Mouse (Mus musculus) gastrocnemius, postnatal 25 days (tissue): Measurements from ENCODE around the gene Slc4a7. TPM values are rescaled to one million over a fixed set of nuclear protein-coding genes. Genes with fewer than 3 reads are reported as not detected.
"Not testable (repeated sequence)": the region's sequence is repeated elsewhere in the genome, so short reads cannot be mapped to it uniquely, and the experiment has no call there.

ENCODE experiments used
- DNase-seq: peaks from one replicate; pipeline ENCODE4 v3.0.0; 2022
- total RNA-seq, 2 experiments: library from RNA; stranded (reverse); gene quantifications; 1 replicate in 1 of 2; 2 replicates in 1 of 2; pipeline ENCODE4 v1.2.3; 2021

Slc4a7 gene
- total RNA-seq, 2 experiments from 2014 or later, result 8.1 to 10.0 TPM

GRCm38 (mm10) chr14:14800332-14800731 is 98.3 kb downstream of the Slc4a7 start:
- DNase-seq, result no peak

GRCm38 (mm10) chr14:14800810-14801209 is 98.7 kb downstream of the Slc4a7 start:
- no peak for DNase-seq

DNA sequence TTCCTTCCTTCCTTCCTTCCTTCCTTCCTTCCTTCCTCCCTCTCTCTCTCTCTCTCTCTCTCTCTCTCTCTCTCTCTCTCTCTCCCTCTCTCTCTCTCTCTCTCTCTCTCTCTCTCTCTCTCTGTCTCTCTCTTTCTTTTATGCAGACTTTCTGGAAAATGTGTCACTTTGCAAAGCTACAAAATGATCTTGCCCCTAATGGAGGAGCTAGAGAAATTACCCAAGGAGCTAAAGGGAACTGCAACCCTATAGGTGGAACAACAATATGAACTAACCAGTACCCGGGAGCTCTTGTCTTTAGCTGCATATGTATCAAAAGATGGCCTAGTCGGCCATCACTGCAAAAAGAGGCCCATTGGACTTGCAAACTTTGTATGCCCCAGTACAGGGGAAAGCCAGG is 101.0 kb downstream of the Slc4a7 start, which contains the start of gene Nek10:
Nek10 (plus strand) TSS at position 301 of the 400 bp plus-strand sequence.
- DNase-seq, result not testable (repeated sequence)

DNA sequence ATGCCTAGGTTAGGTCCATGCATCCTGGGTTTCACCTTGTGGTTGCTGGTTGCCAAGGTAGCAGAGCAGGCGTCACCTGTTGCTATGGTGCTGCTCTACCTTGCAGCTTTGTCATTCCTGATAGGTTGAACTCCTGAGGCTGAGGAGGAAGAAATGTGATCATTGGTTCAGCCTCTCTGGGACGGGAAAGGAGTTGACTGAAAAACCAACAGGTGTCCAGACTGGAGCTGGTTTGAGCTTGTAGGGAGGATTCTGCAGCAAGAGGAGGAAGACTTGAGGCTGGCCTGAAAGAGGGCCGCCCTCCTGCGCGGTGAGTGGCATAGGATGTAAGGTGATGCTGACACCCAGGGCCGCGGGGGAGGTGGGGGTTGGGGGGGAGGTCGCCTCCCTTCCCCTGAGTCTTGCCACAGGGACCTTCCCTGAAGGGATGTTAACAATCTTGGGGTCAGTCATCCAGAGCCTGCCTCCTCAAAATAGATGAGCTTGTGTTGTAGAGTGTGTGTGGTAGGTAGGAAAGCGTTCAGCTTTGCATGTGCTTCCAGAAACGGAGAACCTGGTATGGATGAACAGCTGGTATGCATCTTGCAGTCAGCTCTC is 101.9 kb downstream of the Slc4a7 start:
- no peak for DNase-seq

DNA sequence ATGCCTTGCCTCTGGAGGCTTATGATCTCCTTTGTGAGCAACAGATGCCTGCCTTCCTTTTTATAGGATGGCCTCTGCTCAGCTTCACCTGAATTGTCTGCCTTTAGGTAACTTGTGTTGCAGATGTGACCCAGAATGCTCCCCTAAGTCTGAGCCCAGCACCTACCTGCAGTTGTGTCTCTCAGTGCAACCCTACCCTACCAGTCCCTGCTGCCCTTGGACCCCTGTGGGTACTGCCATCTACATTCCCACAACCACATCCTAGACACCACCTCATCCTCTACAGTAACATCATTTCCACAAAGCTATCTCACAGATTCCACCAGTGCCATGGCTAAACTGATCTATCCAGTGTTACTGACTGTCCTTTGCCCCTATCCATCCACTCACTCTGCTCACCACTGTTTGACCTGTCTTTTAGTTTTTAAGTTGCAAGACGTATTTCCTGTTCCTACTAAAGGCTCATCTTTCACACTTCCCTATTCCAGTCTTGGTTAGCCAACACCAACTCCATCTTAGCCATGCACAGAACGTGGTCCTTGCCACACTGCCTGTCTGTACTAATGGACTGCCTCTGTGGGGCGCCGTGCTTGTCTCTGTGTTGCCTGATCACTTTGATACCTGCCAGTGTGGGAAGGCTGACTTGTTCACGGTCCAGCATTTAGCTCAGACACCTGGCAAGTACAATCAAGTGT is 102.6 kb downstream of the Slc4a7 start:
- DNase-seq, result no peak

DNA sequence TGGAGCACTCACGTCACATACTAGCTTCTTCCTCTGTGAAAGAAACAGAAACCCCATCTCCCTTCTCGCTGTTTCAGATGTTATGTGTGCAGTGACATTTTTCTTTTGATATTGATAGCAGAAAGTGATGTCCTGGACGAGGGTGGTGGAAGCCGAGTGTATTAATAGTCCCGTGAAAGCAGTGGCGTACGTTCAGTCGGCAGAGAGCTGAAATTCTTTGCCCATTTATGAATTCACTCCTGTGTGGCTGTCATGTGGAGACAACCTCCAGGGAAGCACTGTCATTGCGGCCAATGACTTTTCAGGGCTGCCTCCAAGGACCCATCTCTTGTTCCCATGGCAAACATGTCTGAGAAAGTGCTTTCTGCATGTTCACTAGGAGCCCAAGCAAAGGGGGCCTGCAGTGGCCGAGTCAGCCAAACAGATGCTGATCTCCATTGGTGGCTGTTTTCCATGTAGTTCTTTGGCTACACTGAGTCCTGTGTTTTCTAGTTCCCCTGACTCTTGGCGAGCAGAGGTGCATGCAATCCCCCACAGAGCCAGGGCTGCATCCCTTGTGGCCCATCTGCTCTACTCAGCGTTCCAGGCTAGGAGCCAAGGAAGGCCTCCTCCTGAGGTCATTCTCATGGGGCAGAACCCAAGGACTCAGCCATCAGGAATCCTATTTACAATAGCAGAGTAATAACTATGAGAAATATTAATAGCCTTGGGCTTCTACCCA is 130.6 kb downstream of the Slc4a7 start:
- peak; percentile 89 for DNase-seq

- DNase-seq, result no peak
Measured at GRCm38 (mm10) chr14:14833498-14833897, 131.4 kb downstream of the Slc4a7 start.

GRCm38 (mm10) chr14:14834266-14834665 is 132.2 kb downstream of the Slc4a7 start:
- no peak for DNase-seq

GRCm38 (mm10) chr14:14837627-14838026 is 135.5 kb downstream of the Slc4a7 start:
- DNase-seq, result no peak

DNA sequence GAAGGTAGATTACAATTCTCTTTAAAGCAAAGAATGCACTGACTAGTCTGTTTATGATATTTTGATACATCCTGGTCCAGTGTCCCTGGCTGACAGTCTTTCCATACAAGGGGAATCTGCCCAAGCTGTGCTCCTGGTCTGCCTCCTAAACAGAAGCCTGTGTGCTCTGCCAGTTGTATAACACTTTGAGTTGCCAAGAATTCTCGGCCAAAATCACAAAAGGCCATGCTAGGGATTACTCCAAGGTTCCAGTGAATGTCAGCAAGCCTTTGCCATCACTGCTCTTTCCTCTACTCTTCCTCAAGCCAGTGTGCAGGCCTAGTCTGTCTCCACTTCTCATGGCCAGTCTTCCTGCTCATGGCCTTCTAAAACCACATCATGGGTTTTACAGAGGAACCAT is 136.0 kb downstream of the Slc4a7 start:
- DNase-seq, result peak; percentile 19

GRCm38 (mm10) chr14:14842734-14843530 is 140.9 kb downstream of the Slc4a7 start:
- no peak for DNase-seq

Other genes with a start within 250 kb of the Slc4a7 start
- gene Nek10, start 101.1 kb downstream of the Slc4a7 start, total RNA-seq, result under 1 TPM; 0.03 TPM